Mouse (Mus musculus) bone marrow macrophage, adult 2 months (primary cell): ENCODE measurements around the gene Sik3.

Experiments used
- CTCF ChIP-seq: IDR thresholded peaks from 2 replicates; pipeline ENCODE4 v1.5.1; 2012; ENCODE audit warnings: low read depth, mild to moderate bottlenecking, low read length, moderate library complexity
- POLR2A ChIP-seq: IDR thresholded peaks from 2 replicates; pipeline ENCODE4 v1.6.1; 2012; ENCODE audit warnings: mild to moderate bottlenecking, low read depth, low read length, borderline replicate concordance

- TF ChIP-seq POLR2A = no peak
- no peak for TF ChIP-seq CTCF
Measured at GRCm38 (mm10) chr9:45983676-45984408, 28.8 kb upstream of the Sik3 start.
